Mouse (Mus musculus): ENCODE data around the gene Ccr1l1. TPM values are rescaled to one million over a fixed set of nuclear protein-coding genes. Genes with fewer than 3 reads are reported as not detected.

Gene Ccr1l1
- polyA plus RNA-seq, 1 experiment = 0.41 TPM

- Histone ChIP-seq H3K36me3 (ENCODE audit: control insufficient read depth, insufficient read depth, low read length) (no peaks in the 10 kb centered on the region), H3K4me1 (ENCODE audit: control insufficient read depth, insufficient read depth, insufficient read length) (no peaks in the 10 kb centered on the region), H3K27ac (ENCODE audit: insufficient read depth, low read length) (no peak overlapping the region), H3K4me3 (ENCODE audit: extremely low read depth, insufficient read depth, insufficient read length) (no peak overlapping the region), H3K27me3 (ENCODE audit: control insufficient read depth, insufficient read depth, low read length) (no peaks in the 10 kb centered on the region)
- TF ChIP-seq CTCF (IDR thresholded peaks at IDR 0.05; ENCODE audit: extremely low read depth, insufficient read depth, insufficient read length, insufficient replicate concordance) (no peak), POLR2A (IDR thresholded peaks at IDR 0.05; ENCODE audit: low read depth, low read length) (no peak)
- no peak for DNase-seq (ENCODE audit: low read depth in 1 of 2, low spot score in 2 of 2)
- 83% methylated on average over 2 of the region's 2 CpGs for WGBS
Observed at GRCm38 (mm10) chr9:123999784-124000183, 21.6 kb upstream of the Ccr1l1 start.

DNA sequence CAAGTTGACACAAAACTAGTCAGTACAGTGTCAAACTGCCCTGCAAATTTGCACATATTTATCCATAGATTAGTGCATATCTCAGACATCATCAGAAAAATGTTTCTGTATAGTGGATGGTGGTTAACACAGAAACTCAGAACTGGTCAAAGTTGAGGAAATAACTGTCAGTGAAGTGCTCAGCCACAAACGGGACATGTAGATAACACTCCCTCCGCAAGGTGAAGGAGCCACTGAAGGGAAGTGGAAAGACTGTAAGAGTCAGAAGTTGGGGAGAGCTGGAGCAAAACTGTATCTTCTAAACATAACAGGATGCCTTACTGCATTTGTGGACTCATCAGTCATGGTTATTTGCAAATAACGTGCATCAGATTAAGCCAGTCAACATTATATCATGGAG, 19.5 kb upstream of the Ccr1l1 start:
- Histone ChIP-seq H3K27ac (ENCODE audit: insufficient read depth, low read length) (no peak overlapping the region), H3K27me3 (ENCODE audit: control insufficient read depth, insufficient read depth, low read length) (no peaks in the 10 kb centered on the region), H3K4me3 (ENCODE audit: extremely low read depth, insufficient read depth, insufficient read length) (no peak overlapping the region), H3K4me1 (ENCODE audit: control insufficient read depth, insufficient read depth, insufficient read length) (peaks cover 4% of the 10 kb centered on the region), H3K36me3 (ENCODE audit: control insufficient read depth, insufficient read depth, low read length) (no peaks in the 10 kb centered on the region)
- no peak for DNase-seq (ENCODE audit: low read depth in 1 of 2, low spot score in 2 of 2)
- 39% methylated on average over 3 of the region's 3 CpGs for WGBS
- no peak for TF ChIP-seq CTCF (IDR thresholded peaks at IDR 0.05; ENCODE audit: extremely low read depth, insufficient read depth, insufficient read length, insufficient replicate concordance)
- TF ChIP-seq POLR2A (IDR thresholded peaks at IDR 0.05; ENCODE audit: low read depth, low read length) = no peak

GRCm38 (mm10) chr9:123991312-123991906, 13.2 kb upstream of the Ccr1l1 start:
- Histone ChIP-seq H3K27me3 (ENCODE audit: control insufficient read depth, insufficient read depth, low read length) (no peaks in the 10 kb centered on the region), H3K4me1 (ENCODE audit: control insufficient read depth, insufficient read depth, insufficient read length) (peaks cover 16% of the 10 kb centered on the region), H3K27ac (ENCODE audit: insufficient read depth, low read length) (peak overlapping the region; percentile 62; the same call in 1 of the 2 replicates), H3K4me3 (ENCODE audit: extremely low read depth, insufficient read depth, insufficient read length) (no peak overlapping the region), H3K36me3 (ENCODE audit: control insufficient read depth, insufficient read depth, low read length) (no peaks in the 10 kb centered on the region)
- TF ChIP-seq CTCF (IDR thresholded peaks at IDR 0.05; ENCODE audit: extremely low read depth, insufficient read depth, insufficient read length, insufficient replicate concordance) (no peak), POLR2A (IDR thresholded peaks at IDR 0.05; ENCODE audit: low read depth, low read length) (no peak)
- WGBS = 10% methylated on average over 1 of the region's 1 CpGs
- no peak for DNase-seq (ENCODE audit: low read depth in 1 of 2, low spot score in 2 of 2)

DNA sequence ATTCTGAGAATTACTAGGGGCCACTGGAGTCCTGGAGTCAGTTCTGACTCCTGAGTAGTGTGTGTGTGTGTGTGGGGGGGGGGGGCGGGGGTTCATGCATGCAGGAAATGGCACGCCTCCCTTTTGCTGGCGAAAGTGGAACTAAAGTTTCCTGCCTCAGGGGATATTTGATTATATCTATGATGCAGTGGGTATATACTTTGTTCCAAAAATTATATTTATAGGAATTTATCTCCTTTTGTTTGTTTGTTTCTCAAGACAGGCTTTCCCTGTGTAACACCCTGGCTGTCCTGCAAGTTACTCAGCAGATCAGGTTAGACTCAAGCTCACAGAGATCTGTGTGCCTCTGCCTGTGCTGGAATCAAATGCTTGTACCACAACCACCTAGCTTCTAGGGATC, 11.5 kb upstream of the Ccr1l1 start:
- no peak for TF ChIP-seq CTCF (IDR thresholded peaks at IDR 0.05; ENCODE audit: extremely low read depth, insufficient read depth, insufficient read length, insufficient replicate concordance)
- no peak for TF ChIP-seq POLR2A (IDR thresholded peaks at IDR 0.05; ENCODE audit: low read depth, low read length)
- Histone ChIP-seq H3K4me3 (ENCODE audit: extremely low read depth, insufficient read depth, insufficient read length) (no peak overlapping the region), H3K27me3 (ENCODE audit: control insufficient read depth, insufficient read depth, low read length) (no peaks in the 10 kb centered on the region), H3K27ac (ENCODE audit: insufficient read depth, low read length) (peak overlapping the region; percentile 60), H3K4me1 (ENCODE audit: control insufficient read depth, insufficient read depth, insufficient read length) (peaks cover 16% of the 10 kb centered on the region), H3K36me3 (ENCODE audit: control insufficient read depth, insufficient read depth, low read length) (no peaks in the 10 kb centered on the region)
- peak; percentile 29 to 37 for DNase-seq (ENCODE audit: low read depth in 1 of 2, low spot score in 2 of 2)
- 2% methylated on average over 3 of the region's 3 CpGs for WGBS

DNA sequence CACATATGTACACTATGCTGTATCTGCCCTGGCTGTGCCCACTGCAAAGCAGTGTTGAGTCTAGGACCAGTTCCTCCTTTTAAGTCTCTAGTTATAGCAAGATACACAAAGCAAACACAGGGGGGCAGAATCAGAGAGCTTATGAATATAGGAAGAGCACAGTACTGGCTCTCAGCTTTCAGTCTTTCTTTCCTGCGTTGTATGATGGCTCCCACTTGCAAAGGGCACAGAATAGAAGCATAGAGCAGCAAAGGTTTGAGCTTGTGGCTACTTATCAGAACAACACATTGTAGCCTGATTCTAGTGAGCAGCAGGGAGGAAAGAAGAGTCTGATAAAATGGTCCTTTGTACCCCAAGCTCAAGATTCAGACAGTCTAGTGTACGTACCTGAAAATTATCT, 8.0 kb upstream of the Ccr1l1 start:
- Histone ChIP-seq H3K36me3 (ENCODE audit: control insufficient read depth, insufficient read depth, low read length) (no peaks in the 10 kb centered on the region), H3K27me3 (ENCODE audit: control insufficient read depth, insufficient read depth, low read length) (no peaks in the 10 kb centered on the region), H3K27ac (ENCODE audit: insufficient read depth, low read length) (no peak overlapping the region; the same call in 1 of the 2 replicates), H3K4me1 (ENCODE audit: control insufficient read depth, insufficient read depth, insufficient read length) (peaks cover 11% of the 10 kb centered on the region), H3K4me3 (ENCODE audit: extremely low read depth, insufficient read depth, insufficient read length) (no peak overlapping the region)
- peak; percentile 51 to 70 for DNase-seq (ENCODE audit: low read depth in 1 of 2, low spot score in 2 of 2)
- TF ChIP-seq CTCF (IDR thresholded peaks at IDR 0.05; ENCODE audit: extremely low read depth, insufficient read depth, insufficient read length, insufficient replicate concordance) (peak; percentile 17; the same call in 1 of the 2 replicates), POLR2A (IDR thresholded peaks at IDR 0.05; ENCODE audit: low read depth, low read length) (no peak)
- WGBS = 42% methylated on average over 2 of the region's 2 CpGs

DNA sequence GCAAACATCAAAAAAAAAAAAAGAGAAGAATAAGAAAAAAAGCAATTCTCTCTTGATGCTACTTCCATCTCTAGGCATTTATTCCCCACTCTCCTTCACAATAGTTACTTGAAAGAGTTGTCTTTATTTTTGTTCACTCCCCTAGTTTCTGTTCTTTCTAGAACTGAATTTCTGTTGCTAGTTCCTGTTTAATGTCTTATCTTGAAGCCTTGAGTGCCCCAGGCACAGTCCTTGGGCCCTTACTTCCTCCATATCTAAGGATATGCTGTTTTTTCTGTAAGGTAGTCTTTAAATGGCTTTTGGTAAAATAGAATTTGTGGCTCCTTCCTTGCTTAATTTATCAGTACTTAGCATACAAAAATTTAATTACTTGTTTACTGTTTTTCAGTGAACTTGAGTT, 6.7 kb upstream of the Ccr1l1 start:
- DNase-seq (ENCODE audit: low read depth in 1 of 2, low spot score in 2 of 2) = no peak
- no peaks in the 10 kb centered on the region for H3K27me3 ChIP-seq (ENCODE audit: control insufficient read depth, insufficient read depth, low read length)
- peaks cover 6% of the 10 kb centered on the region; the same call in 1 of the 2 replicates for H3K4me1 ChIP-seq (ENCODE audit: control insufficient read depth, insufficient read depth, insufficient read length)
- TF ChIP-seq POLR2A (IDR thresholded peaks at IDR 0.05; ENCODE audit: low read depth, low read length) = no peak
- H3K27ac ChIP-seq (ENCODE audit: insufficient read depth, low read length) = no peak overlapping the region
- H3K4me3 ChIP-seq (ENCODE audit: extremely low read depth, insufficient read depth, insufficient read length) = no peak overlapping the region
- no peaks in the 10 kb centered on the region for H3K36me3 ChIP-seq (ENCODE audit: control insufficient read depth, insufficient read depth, low read length)

- Histone ChIP-seq H3K27ac (ENCODE audit: insufficient read depth, low read length) (no peak overlapping the region), H3K4me3 (ENCODE audit: extremely low read depth, insufficient read depth, insufficient read length) (no peak overlapping the region), H3K27me3 (ENCODE audit: control insufficient read depth, insufficient read depth, low read length) (no peaks in the 10 kb centered on the region), H3K36me3 (ENCODE audit: control insufficient read depth, insufficient read depth, low read length) (no peaks in the 10 kb centered on the region), H3K4me1 (ENCODE audit: control insufficient read depth, insufficient read depth, insufficient read length) (peaks cover 4% of the 10 kb centered on the region; the same call in 1 of the 2 replicates)
- TF ChIP-seq CTCF (IDR thresholded peaks at IDR 0.05; ENCODE audit: extremely low read depth, insufficient read depth, insufficient read length, insufficient replicate concordance) (no peak), POLR2A (IDR thresholded peaks at IDR 0.05; ENCODE audit: low read depth, low read length) (no peak)
- no peak for DNase-seq (ENCODE audit: low read depth in 1 of 2, low spot score in 2 of 2)
- 71% methylated on average over 1 of the region's 1 CpGs for WGBS
Observed at GRCm38 (mm10) chr9:123982720-123983119, 4.5 kb upstream of the Ccr1l1 start.

Data from spleen, adult 2 months (tissue).